Mouse (Mus musculus): Measurements from ENCODE around the gene Olfr410. TPM values are rescaled to one million over a fixed set of nuclear protein-coding genes. Genes with fewer than 3 reads are reported as not detected.

The Olfr410 gene
- total and polyA plus RNA-seq, 3 experiments = not detected

GRCm38 (mm10) chr11:74352550-74352949, 14.7 kb upstream of the Olfr410 start, which contains the start of gene Olfr411:
Gene Olfr411, minus strand, starts transcription at chr11:74352650.
- Histone ChIP-seq H3K9me3 (replicated peaks; ENCODE audit: low read length) (peaks cover 7% of the 10 kb centered on the region), H3K4me2 (ENCODE audit: insufficient read depth, low read depth, poor library complexity, severe bottlenecking) (no peak within 1 kb of the TSS), H3K27ac (ENCODE audit: insufficient read depth, low read depth) (no peak within 1 kb of the TSS), H3K79me2 (replicated peaks; ENCODE audit: control insufficient read depth, extremely low read depth, insufficient read depth, poor library complexity, severe bottlenecking) (no peaks in the 10 kb centered on the region), H3K4me1 (ENCODE audit: control insufficient read depth in 1 of 2, insufficient read depth in 2 of 2) (no peaks in the 10 kb centered on the region), H3K36me3 (replicated peaks in 1 of 2; ENCODE audit: control insufficient read depth in 1 of 2, insufficient read depth in 1 of 2, low read length in 1 of 2) (no peaks in the 10 kb centered on the region), H3K9ac (ENCODE audit: insufficient read depth, low read depth) (no peak within 1 kb of the TSS), H3K4me3 (replicated peaks in 1 of 3; ENCODE audit: low read depth in 2 of 3, low read length in 2 of 3, poor library complexity in 1 of 3) (no peak within 1 kb of the TSS), H3K27me3 (replicated peaks) (peaks cover 92% of the 10 kb centered on the region)
- dilution Hi-C loops (cut with MboI; ENCODE audit: extremely low pct_ligation_motif_present, extremely low pct_unique_long_range_greater_than_20kb, low sequenced_read_pairs) (no loop called here), in situ Hi-C loops (cut with MboI; ENCODE audit: low pct_ligation_motif_present, low pct_unique_long_range_greater_than_20kb, low sequenced_read_pairs) (loop anchor here (25.0 kb wide), 2 partner anchors 1065 to 1215 kb away; partner anchors contain the start of gene Haspin)
- no peak for DNase-seq (ENCODE audit: extremely low read depth)
- no peak for TF ChIP-seq E2F4 (IDR thresholded peaks at IDR 0.05; ENCODE audit: insufficient replicate concordance, low read depth, low read length)
- no peak for TF ChIP-seq ZKSCAN1 (IDR thresholded peaks at IDR 0.05; ENCODE audit: borderline replicate concordance, low read depth, low read length)
- no peak for TF ChIP-seq TCF12 (IDR thresholded peaks at IDR 0.05; ENCODE audit: low read depth, low read length)
- no peak for TF ChIP-seq SMC3 (IDR thresholded peaks at IDR 0.05; ENCODE audit: low read depth, low read length)
- no peak for TF ChIP-seq ZNF384 (IDR thresholded peaks at IDR 0.05; ENCODE audit: low read depth, low read length)
- no peak for TF ChIP-seq USF2 (conservative IDR thresholded peaks at IDR 0.05; ENCODE audit: low read depth, low read length)
- TF ChIP-seq ETS1 (conservative IDR thresholded peaks at IDR 0.05; ENCODE audit: low read depth, low read length) = no peak
- no peak for TF ChIP-seq TBP (conservative IDR thresholded peaks at IDR 0.05; ENCODE audit: low read depth, low read length)
- TF ChIP-seq NRF1 (IDR thresholded peaks at IDR 0.05; ENCODE audit: low read depth, low read length) = no peak
- no peak for TF ChIP-seq ELF1 (IDR thresholded peaks at IDR 0.05; ENCODE audit: low read depth, low read length)
- no peak for TF ChIP-seq UBTF (IDR thresholded peaks at IDR 0.05; ENCODE audit: low read depth, low read length)

- Histone ChIP-seq H3K27me3 (replicated peaks) (peaks cover 84% of the 10 kb centered on the region), H3K9ac (ENCODE audit: insufficient read depth, low read depth) (no peak overlapping the region), H3K36me3 (replicated peaks in 1 of 2; ENCODE audit: control insufficient read depth in 1 of 2, insufficient read depth in 1 of 2, low read length in 1 of 2) (no peaks in the 10 kb centered on the region), H3K9me3 (replicated peaks; ENCODE audit: low read length) (no peaks in the 10 kb centered on the region), H3K4me3 (replicated peaks in 1 of 3; ENCODE audit: low read depth in 2 of 3, low read length in 2 of 3, poor library complexity in 1 of 3) (no peak overlapping the region), H3K4me1 (ENCODE audit: control insufficient read depth in 1 of 2, insufficient read depth in 2 of 2) (no peaks in the 10 kb centered on the region), H3K79me2 (replicated peaks; ENCODE audit: control insufficient read depth, extremely low read depth, insufficient read depth, poor library complexity, severe bottlenecking) (no peaks in the 10 kb centered on the region), H3K4me2 (ENCODE audit: insufficient read depth, low read depth, poor library complexity, severe bottlenecking) (no peak overlapping the region), H3K27ac (ENCODE audit: insufficient read depth, low read depth) (no peak overlapping the region)
- in situ Hi-C loops (cut with MboI; ENCODE audit: low pct_ligation_motif_present, low pct_unique_long_range_greater_than_20kb, low sequenced_read_pairs) (no loop called here), dilution Hi-C loops (cut with MboI; ENCODE audit: extremely low pct_ligation_motif_present, extremely low pct_unique_long_range_greater_than_20kb, low sequenced_read_pairs) (no loop called here)
- no peak for TF ChIP-seq RAD21 (IDR thresholded peaks at IDR 0.05; ENCODE audit: low read depth, low read length)
- TF ChIP-seq E2F4 (IDR thresholded peaks at IDR 0.05; ENCODE audit: insufficient replicate concordance, low read depth, low read length) = no peak
- TF ChIP-seq ETS1 (conservative IDR thresholded peaks at IDR 0.05; ENCODE audit: low read depth, low read length) = no peak
- TF ChIP-seq ZKSCAN1 (IDR thresholded peaks at IDR 0.05; ENCODE audit: borderline replicate concordance, low read depth, low read length) = no peak
- no peak for TF ChIP-seq POLR2A (IDR thresholded peaks at IDR 0.05; ENCODE audit: low read depth, low read length)
- no peak for TF ChIP-seq JUND (conservative IDR thresholded peaks at IDR 0.05; ENCODE audit: low read depth, low read length)
- no peak for TF ChIP-seq BHLHE40 (IDR thresholded peaks at IDR 0.05; ENCODE audit: low read depth, low read length)
- TF ChIP-seq EP300 (IDR thresholded peaks at IDR 0.05; ENCODE audit: low read length) = no peak
- no peak for TF ChIP-seq SMC3 (IDR thresholded peaks at IDR 0.05; ENCODE audit: low read depth, low read length)
- no peak for TF ChIP-seq MAFK (IDR thresholded peaks at IDR 0.05; ENCODE audit: insufficient replicate concordance, low read length)
- no peak for DNase-seq (ENCODE audit: extremely low read depth)
These were observed 9.1 kb downstream of the Olfr410 start for GRCm38 (mm10) chr11:74328781-74329180.

Measured in CH12.LX (cell line).